ENCODE assay signal across 8 mouse cellular contexts in the genomic region with DNA sequence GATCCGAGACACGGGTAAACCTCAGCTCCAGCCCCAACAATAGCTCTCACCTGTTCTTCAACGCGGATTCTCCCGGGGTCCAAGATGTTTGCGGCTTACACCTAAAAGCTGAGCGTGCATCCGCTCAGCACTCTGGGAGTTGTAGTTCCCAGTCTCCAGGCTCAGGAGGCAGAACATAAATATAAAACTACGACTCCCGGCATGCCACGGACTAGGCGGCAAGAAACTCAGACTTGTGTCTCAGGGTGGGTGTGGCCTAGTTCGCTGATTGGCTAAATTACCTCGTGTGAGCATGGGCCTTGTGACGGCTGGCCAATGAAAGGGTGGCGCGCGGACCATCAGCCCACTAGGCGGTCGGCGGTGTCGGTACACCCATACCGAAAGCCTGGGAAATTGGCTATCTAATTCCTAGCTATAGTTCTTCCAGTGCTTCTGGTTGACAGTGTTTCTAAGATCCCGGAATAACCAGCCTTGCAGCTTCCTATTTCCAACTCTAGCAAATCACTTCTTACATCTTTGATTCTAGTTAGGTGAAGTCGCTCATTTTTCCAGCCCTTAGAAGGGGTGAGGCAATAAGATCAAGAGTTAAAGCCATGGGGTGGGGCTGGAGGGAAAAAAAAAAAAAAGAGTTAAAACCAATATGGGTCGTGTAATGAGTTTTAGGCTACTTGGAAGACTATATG. TPM values are rescaled to one million over a fixed set of nuclear protein-coding genes. Genes with fewer than 3 reads are reported as not detected.
A peak's percentile ranks its signal among the peaks of the same experiment; 100 is the strongest.
DNase-seq lines count a peak whose midpoint lies in the region; ATAC-seq and TF ChIP-seq lines count a peak whose summit lies in the region.

Gene Fdps, minus strand, starts transcription at position 148 of the 683 bp plus-strand sequence.

- H3K9me3 ChIP-seq in G1E (replicated peaks): no peaks in the 10 kb centered on the region
- no peaks in the 10 kb centered on the region for H3K9me3 ChIP-seq in forebrain, embryonic 16.5 days (ENCODE audit: control insufficient read depth, low read length)
- no peaks in the 10 kb centered on the region for H3K9me3 ChIP-seq in lung, embryonic 14.5 days (ENCODE audit: low read depth, low read length)

- ATAC-seq in G1E (ENCODE audit: extremely low read depth, insufficient number of reproducible peaks, low FRiP score, poor library complexity, severe bottlenecking): peak; percentile 98
- peak; percentile 99 for ATAC-seq in forebrain, embryonic 16.5 days
- peak; percentile 100 for ATAC-seq in lung, embryonic 14.5 days (ENCODE audit: insufficient read depth)

- H3K27me3 ChIP-seq in G1E (ENCODE audit: insufficient read depth, low read length): no peaks in the 10 kb centered on the region
- H3K27me3 ChIP-seq in forebrain, embryonic 16.5 days (replicated peaks; ENCODE audit: control insufficient read depth, insufficient read depth, low read length): no peaks in the 10 kb centered on the region
- no peaks in the 10 kb centered on the region for H3K27me3 ChIP-seq in lung, embryonic 14.5 days (ENCODE audit: insufficient read depth, low read length)
- H3K27me3 ChIP-seq in thymus, adult 2 months (ENCODE audit: control insufficient read depth, insufficient read depth, low read length): no peaks in the 10 kb centered on the region

- peak within 1 kb of the TSS; percentile 64 for H3K9ac ChIP-seq in forebrain, embryonic 16.5 days (replicated peaks; ENCODE audit: low read depth, low read length)
- peak within 1 kb of the TSS; percentile 67 for H3K9ac ChIP-seq in lung, embryonic 14.5 days

- H3K4me3 ChIP-seq in G1E (ENCODE audit: low read depth, low read length): peak within 1 kb of the TSS; percentile 87
- peak within 1 kb of the TSS; percentile 70 for H3K4me3 ChIP-seq in forebrain, embryonic 16.5 days (replicated peaks; ENCODE audit: low read length)
- H3K4me3 ChIP-seq in layer of hippocampus, adult 2 months: peak within 1 kb of the TSS; percentile 76
- peak within 1 kb of the TSS; percentile 71 for H3K4me3 ChIP-seq in lung, embryonic 14.5 days (ENCODE audit: low read depth, low read length)
- peak within 1 kb of the TSS; percentile 68 for H3K4me3 ChIP-seq in olfactory bulb, adult 2 months (ENCODE audit: insufficient read depth, low read depth, low read length)
- peak within 1 kb of the TSS; percentile 71 for H3K4me3 ChIP-seq in thymus, adult 2 months (ENCODE audit: control insufficient read depth, insufficient read depth, low read length)

- TF ChIP-seq CTCF in G1E (IDR thresholded peaks at IDR 0.05; ENCODE audit: low read depth, low read length): no peak
- TF ChIP-seq CTCF in layer of hippocampus, adult 2 months (conservative IDR thresholded peaks at IDR 0.05): peak; percentile 67
- TF ChIP-seq CTCF in lung, embryonic 14.5 days (IDR thresholded peaks at IDR 0.05; ENCODE audit: low read depth): no peak; the same call in 1 of the 2 replicates
- TF ChIP-seq CTCF in olfactory bulb, adult 2 months (IDR thresholded peaks at IDR 0.05; ENCODE audit: insufficient read depth, low read depth, low read length): no peak
- TF ChIP-seq CTCF in thymus, adult 2 months (IDR thresholded peaks at IDR 0.05; ENCODE audit: borderline replicate concordance, control insufficient read depth, extremely low read depth, insufficient read depth, low read length, poor library complexity): 0 out of 2 replicates have a peak, but pooled peaks have one; percentile 46

- intact Hi-C loops in heart, postnatal 36 days (cut with DNase I): no loop called here

- H3K27ac ChIP-seq in forebrain, embryonic 16.5 days (ENCODE audit: low read length): peak within 1 kb of the TSS; percentile 80
- H3K27ac ChIP-seq in layer of hippocampus, adult 2 months: peak within 1 kb of the TSS; percentile 85
- peak within 1 kb of the TSS; percentile 75; the same call in 1 of the 2 replicates for H3K27ac ChIP-seq in lung, embryonic 14.5 days (ENCODE audit: low read depth)
- H3K27ac ChIP-seq in olfactory bulb, adult 2 months (ENCODE audit: insufficient read depth, low read depth, low read length): peak within 1 kb of the TSS; percentile 10; the same call in 1 of the 2 replicates
- peak within 1 kb of the TSS; percentile 19; the same call in 1 of the 2 replicates for H3K27ac ChIP-seq in thymus, adult 2 months (ENCODE audit: control insufficient read depth, insufficient read depth, low read length)

- H3K4me1 ChIP-seq in G1E (ENCODE audit: insufficient read depth, low read depth, low read length): peaks cover 65% of the 10 kb centered on the region
- H3K4me1 ChIP-seq in forebrain, embryonic 16.5 days (replicated peaks; ENCODE audit: control insufficient read depth, insufficient read depth, low read length): peaks cover 22% of the 10 kb centered on the region
- peaks cover 5% of the 10 kb centered on the region for H3K4me1 ChIP-seq in lung, embryonic 14.5 days (ENCODE audit: insufficient read depth)
- H3K4me1 ChIP-seq in olfactory bulb, adult 2 months (ENCODE audit: control insufficient read depth, insufficient read depth, low read length): peaks cover 7% of the 10 kb centered on the region
- peaks cover 4% of the 10 kb centered on the region for H3K4me1 ChIP-seq in thymus, adult 2 months (replicated peaks; ENCODE audit: control insufficient read depth, insufficient read depth, low read length)

- peak within 1 kb of the TSS; percentile 85 for H3K4me2 ChIP-seq in forebrain, embryonic 16.5 days (ENCODE audit: low read length)
- H3K4me2 ChIP-seq in lung, embryonic 14.5 days: peak within 1 kb of the TSS; percentile 92

- DNase-seq in G1E (ENCODE audit: low spot score): peak; percentile 93
- peak; percentile 93 to 100 for DNase-seq in cerebellum, adult 18-20 months
- peak; percentile 86 to 88 for DNase-seq in heart, postnatal 36 days
- DNase-seq in layer of hippocampus, adult 2 months (ENCODE audit: low spot score in 2 of 2): peak; percentile 93 to 99
- DNase-seq in lung, embryonic 14.5 days: peak; percentile 100
- DNase-seq in thymus, adult 2 months: peak; percentile 95

- WGBS in forebrain, embryonic 16.5 days: 0% methylated on average over 26 of the region's 26 CpGs
- WGBS in lung, embryonic 14.5 days: under 1% methylated on average over 26 of the region's 26 CpGs
- WGBS in olfactory bulb, adult 2 months: under 1% methylated on average over 26 of the region's 26 CpGs
- under 1% methylated on average over 26 of the region's 26 CpGs for WGBS in thymus, adult 2 months

- TF ChIP-seq POLR2A in olfactory bulb, adult 2 months (IDR thresholded peaks at IDR 0.05; ENCODE audit: insufficient read depth, low read depth, low read length): peak; percentile 43; the same call in 1 of the 2 replicates
- peak; percentile 55; the same call in 1 of the 2 replicates for TF ChIP-seq POLR2A in thymus, adult 2 months (IDR thresholded peaks at IDR 0.05; ENCODE audit: control insufficient read depth, extremely low read depth, insufficient read depth, low read length, poor library complexity)

- H3K36me3 ChIP-seq in G1E (replicated peaks): peaks cover 41% of the 10 kb centered on the region
- H3K36me3 ChIP-seq in forebrain, embryonic 16.5 days (ENCODE audit: control insufficient read depth, insufficient read depth): peaks cover 6% of the 10 kb centered on the region; the same call in 1 of the 2 replicates
- H3K36me3 ChIP-seq in lung, embryonic 14.5 days (ENCODE audit: insufficient read depth): peaks cover 32% of the 10 kb centered on the region
- H3K36me3 ChIP-seq in thymus, adult 2 months (ENCODE audit: control insufficient read depth, insufficient read depth, low read length): no peaks in the 10 kb centered on the region

RNA-seq across cellular contexts. Expression of gene Fdps, which starts in this region (rescaled TPM):
- total RNA-seq in G1E (2014; fragmentation: Nextera tagmentation) (59.4 and 73.1 TPM in 2 replicates), G1E (2017) (481 and 571 TPM in 2 replicates)
- 11.2 and 22.5 TPM in 2 replicates for polyA plus RNA-seq in G1E (2012)
- polyA plus RNA-seq in forebrain, embryonic 16.5 days (2015; fragmentation: Nextera tagmentation; extraction: Ambion mirVana): 380 and 438 TPM in 2 replicates
- 10 to 100 TPM; 20.0 to 20.7 TPM for total RNA-seq in heart, postnatal 36 days (2021)
- total RNA-seq in layer of hippocampus, adult 2 months (2021): 10 to 100 TPM; 72.5 to 78.4 TPM
- 164 and 177 TPM in 2 replicates for polyA plus RNA-seq in lung, embryonic 14.5 days (2014; fragmentation: Nextera tagmentation; extraction: Ambion mirVana)
- not detected in 2 replicates for polyA plus RNA-seq in olfactory bulb, adult 2 months (2012; ENCODE audit: insufficient read depth, insufficient read length, low replicate concordance, missing spikeins)
- 58.1 and 71.6 TPM in 2 replicates for polyA plus RNA-seq in thymus, adult 2 months (2012; rRNA removed)

Comparison
In these comparisons a context has a peak if more than half of its experiments do, and no peak if none do; other contexts are left out.
1. Peak in every context shown above with its lines: DNase-seq, ATAC-seq, H3K4me3 ChIP-seq and H3K27ac ChIP-seq.
2. CTCF ChIP-seq: peak in layer of hippocampus, adult 2 months (single experiment) and thymus, adult 2 months (single experiment); none in G1E (single experiment), lung, embryonic 14.5 days (single experiment) and olfactory bulb, adult 2 months (single experiment).
3. H3K27ac ChIP-seq: peak in every context shown above with its lines; median percentile 85 in layer of hippocampus, adult 2 months; 80 in forebrain, embryonic 16.5 days; 75 in lung, embryonic 14.5 days; 19 in thymus, adult 2 months; 10 in olfactory bulb, adult 2 months.